Mouse (Mus musculus): Measurements from ENCODE around the gene Rnaset2b.
"Not testable (repeated sequence)": the region's sequence is repeated elsewhere in the genome, so short reads cannot be mapped to it uniquely, and the experiment has no call there.

- TF ChIP-seq HCFC1 (IDR thresholded peaks at IDR 0.05; ENCODE audit: borderline replicate concordance, insufficient read depth, low read length); ZC3H11A (IDR thresholded peaks at IDR 0.05; ENCODE audit: borderline replicate concordance, low read depth, low read length): not testable (repeated sequence)
Observed at GRCm38 (mm10) chr17:6997778-6998490, 27.5 kb downstream of the Rnaset2b start.

Data from ES-E14 (cell line).